Mouse (Mus musculus) C2C12 (cell line): ENCODE measurements around the gene Mfsd4b1. TPM values are rescaled to one million over a fixed set of nuclear protein-coding genes. Genes with fewer than 3 reads are reported as not detected.
A peak's percentile ranks its signal among the peaks of the same experiment; 100 is the strongest.

Experiments
- H3K27me3 ChIP-seq: one replicate; pipeline ENCODE4 v1.6.1; 2011; ENCODE audit not compliant: control insufficient read depth, insufficient read depth, insufficient read length
- H3K36me3 ChIP-seq: one replicate; pipeline ENCODE4 v1.6.1; 2011; ENCODE audit not compliant: control insufficient read depth, insufficient read depth
- H3K4me3 ChIP-seq: one replicate; pipeline ENCODE4 v1.5.1; 2011; ENCODE audit warnings: mild to moderate bottlenecking, control low read depth; ENCODE audit not compliant: poor library complexity, insufficient read depth, severe bottlenecking
- H3K79me2 ChIP-seq: one replicate; pipeline ENCODE4 v1.6.1; 2011; ENCODE audit not compliant: control insufficient read depth, insufficient read depth
- H3K79me3 ChIP-seq: one replicate; pipeline ENCODE4 v1.6.1; 2011; ENCODE audit warnings: low read depth, control low read depth
- H3ac ChIP-seq: one replicate; pipeline ENCODE3; 2011; ENCODE audit warnings: low read depth; ENCODE audit not compliant: control insufficient read depth, insufficient read length
- CEBPB ChIP-seq: IDR thresholded peaks from one replicate; pipeline ENCODE4 v1.6.1; 2011; ENCODE audit warnings: low read depth, mild to moderate bottlenecking, control low read depth, moderate library complexity
- CTCF ChIP-seq: IDR thresholded peaks from one replicate; pipeline ENCODE4 v1.5.1; 2011; ENCODE audit not compliant: control insufficient read depth, insufficient read depth, insufficient read length
- FOSL1 ChIP-seq: IDR thresholded peaks from one replicate; pipeline ENCODE4 v1.8.0; 2011; ENCODE audit warnings: mild to moderate bottlenecking, low read length; ENCODE audit not compliant: poor library complexity, insufficient read depth, severe bottlenecking
- MAX ChIP-seq: IDR thresholded peaks from one replicate; pipeline ENCODE4 v1.6.1; 2011; ENCODE audit warnings: mild to moderate bottlenecking, control low read depth
- MYOD1 ChIP-seq: IDR thresholded peaks from one replicate; pipeline ENCODE4 v1.6.1; 2011; ENCODE audit warnings: low read depth; ENCODE audit not compliant: control insufficient read depth, insufficient read length
- MYOG ChIP-seq: IDR thresholded peaks from one replicate; pipeline ENCODE4 v1.6.1; 2011; ENCODE audit not compliant: control insufficient read depth, insufficient read length; ENCODE audit errors: extremely low read depth
- USF1 ChIP-seq: IDR thresholded peaks from one replicate; pipeline ENCODE4 v1.6.1; 2011; ENCODE audit warnings: low read depth, mild to moderate bottlenecking, control low read depth, moderate library complexity
- polyA plus RNA-seq: library from polyadenylated mRNA; unstranded; fragments of >200 nt; fragmentation: generic; extraction: Trizol; gene quantifications from one replicate; pipeline ENCODE4 v1.2.1, GENCODE M21; 2012; ENCODE audit warnings: missing spikeins

The Mfsd4b1 gene
- polyA plus RNA-seq, 1 experiment = not detected

- Histone ChIP-seq H3K79me3 (no peaks in the 10 kb centered on the region), H3K4me3 (no peak overlapping the region), H3K27me3 (no peaks in the 10 kb centered on the region), H3K36me3 (no peaks in the 10 kb centered on the region), H3ac (no peak overlapping the region), H3K79me2 (no peaks in the 10 kb centered on the region)
- TF ChIP-seq MAX (no peak), USF1 (no peak), MYOG (no peak), CTCF (no peak), CEBPB (no peak), MYOD1 (no peak), FOSL1 (no peak)
Measured at GRCm38 (mm10) chr10:40029610-40030009, 4.5 kb upstream of the Mfsd4b1 start.

- H3K36me3 ChIP-seq = no peaks in the 10 kb centered on the region
Measured at GRCm38 (mm10) chr10:40028091-40028490, 3.0 kb upstream of the Mfsd4b1 start.

GRCm38 (mm10) chr10:40026546-40026945 lies 1.5 kb upstream of the Mfsd4b1 start:
- H3K4me3 ChIP-seq = no peak overlapping the region
- TF ChIP-seq MAX (no peak), CEBPB (no peak), FOSL1 (no peak), MYOD1 (no peak), CTCF (no peak), USF1 (no peak), MYOG (no peak)
- no peak overlapping the region for H3ac ChIP-seq

More at GRCm38 (mm10) chr10:40028091-40028490, 3.0 kb upstream of the Mfsd4b1 start:
- TF ChIP-seq MYOD1 (no peak), CEBPB (no peak), FOSL1 (no peak), USF1 (no peak), MYOG (no peak), CTCF (no peak)
- Histone ChIP-seq H3K79me2 (no peaks in the 10 kb centered on the region), H3K27me3 (no peaks in the 10 kb centered on the region), H3ac (no peak overlapping the region), H3K4me3 (no peak overlapping the region), H3K79me3 (no peaks in the 10 kb centered on the region)

GRCm38 (mm10) chr10:40025560-40025959 lies 492 bp upstream of the Mfsd4b1 start:
- TF ChIP-seq FOSL1 = no peak
- no peak for TF ChIP-seq CTCF
- TF ChIP-seq MAX = no peak
- TF ChIP-seq MYOD1 = peak; percentile 54
- no peak for TF ChIP-seq CEBPB
- no peak for TF ChIP-seq USF1
- Histone ChIP-seq H3K79me2 (no peaks in the 10 kb centered on the region), H3K4me3 (no peak overlapping the region), H3ac (peak overlapping the region; percentile 29), H3K36me3 (no peaks in the 10 kb centered on the region), H3K27me3 (no peaks in the 10 kb centered on the region), H3K79me3 (no peaks in the 10 kb centered on the region)

More at GRCm38 (mm10) chr10:40026546-40026945, 1.5 kb upstream of the Mfsd4b1 start:
- Histone ChIP-seq H3K79me3 (no peaks in the 10 kb centered on the region), H3K79me2 (no peaks in the 10 kb centered on the region), H3K27me3 (no peaks in the 10 kb centered on the region), H3K36me3 (no peaks in the 10 kb centered on the region)

- no peaks in the 10 kb centered on the region for H3K79me3 ChIP-seq
- H3K36me3 ChIP-seq = no peaks in the 10 kb centered on the region
- no peak overlapping the region for H3K4me3 ChIP-seq
- peaks cover 14% of the 10 kb centered on the region for H3K27me3 ChIP-seq
- no peak overlapping the region for H3ac ChIP-seq
- no peak for TF ChIP-seq FOSL1
- TF ChIP-seq USF1 = no peak
- no peak for TF ChIP-seq MAX
- TF ChIP-seq CTCF = no peak
- TF ChIP-seq MYOD1 = no peak
- no peak for TF ChIP-seq MYOG
- TF ChIP-seq CEBPB = no peak
- no peaks in the 10 kb centered on the region for H3K79me2 ChIP-seq
Measured at GRCm38 (mm10) chr10:40020401-40020800, 4.7 kb downstream of the Mfsd4b1 start.

- TF ChIP-seq MYOG = no peak
- TF ChIP-seq MAX = no peak
- no peak for TF ChIP-seq CEBPB
- no peak for TF ChIP-seq USF1
- TF ChIP-seq CTCF = no peak
- no peak for TF ChIP-seq FOSL1
- no peak for TF ChIP-seq MYOD1
Measured at GRCm38 (mm10) chr10:40019492-40019891, 5.6 kb downstream of the Mfsd4b1 start.

More at GRCm38 (mm10) chr10:40019492-40019891, 5.6 kb downstream of the Mfsd4b1 start:
- Histone ChIP-seq H3K4me3 (no peak overlapping the region), H3K79me2 (no peaks in the 10 kb centered on the region), H3K27me3 (peaks cover 14% of the 10 kb centered on the region), H3K36me3 (no peaks in the 10 kb centered on the region), H3K79me3 (no peaks in the 10 kb centered on the region), H3ac (no peak overlapping the region)
